Mouse (Mus musculus) cortical plate, adult 2 months (tissue): Measurements from ENCODE around the gene Il31ra.

Experiments used
- CTCF ChIP-seq: fragments of 200-500 bp; IDR thresholded peaks from 2 replicates; pipeline ENCODE4 v1.5.1; 2011; ENCODE audit warnings: mild to moderate bottlenecking, control low read depth, low read length; ENCODE audit not compliant: insufficient read depth; ENCODE audit errors: extremely low read depth
- POLR2A ChIP-seq: fragments of 200-500 bp; IDR thresholded peaks from 2 replicates; pipeline ENCODE4 v1.6.1; 2011; ENCODE audit warnings: mild to moderate bottlenecking, low read length, control low read depth; ENCODE audit not compliant: insufficient read depth; ENCODE audit errors: extremely low read depth

GRCm38 (mm10) chr13:112639111-112639510, 45.0 kb upstream of the Il31ra start:
- no peak for TF ChIP-seq CTCF
- TF ChIP-seq POLR2A, result no peak
